Mouse (Mus musculus): ENCODE results near the gene Grk6. TPM values are rescaled to one million over a fixed set of nuclear protein-coding genes. Genes with fewer than 3 reads are reported as not detected.
A peak's percentile ranks its signal among the peaks of the same experiment; 100 is the strongest.

Gene Grk6
- total and polyA plus RNA-seq, 3 experiments = 27.5 to 53.9 (median 46.0) TPM

DNA sequence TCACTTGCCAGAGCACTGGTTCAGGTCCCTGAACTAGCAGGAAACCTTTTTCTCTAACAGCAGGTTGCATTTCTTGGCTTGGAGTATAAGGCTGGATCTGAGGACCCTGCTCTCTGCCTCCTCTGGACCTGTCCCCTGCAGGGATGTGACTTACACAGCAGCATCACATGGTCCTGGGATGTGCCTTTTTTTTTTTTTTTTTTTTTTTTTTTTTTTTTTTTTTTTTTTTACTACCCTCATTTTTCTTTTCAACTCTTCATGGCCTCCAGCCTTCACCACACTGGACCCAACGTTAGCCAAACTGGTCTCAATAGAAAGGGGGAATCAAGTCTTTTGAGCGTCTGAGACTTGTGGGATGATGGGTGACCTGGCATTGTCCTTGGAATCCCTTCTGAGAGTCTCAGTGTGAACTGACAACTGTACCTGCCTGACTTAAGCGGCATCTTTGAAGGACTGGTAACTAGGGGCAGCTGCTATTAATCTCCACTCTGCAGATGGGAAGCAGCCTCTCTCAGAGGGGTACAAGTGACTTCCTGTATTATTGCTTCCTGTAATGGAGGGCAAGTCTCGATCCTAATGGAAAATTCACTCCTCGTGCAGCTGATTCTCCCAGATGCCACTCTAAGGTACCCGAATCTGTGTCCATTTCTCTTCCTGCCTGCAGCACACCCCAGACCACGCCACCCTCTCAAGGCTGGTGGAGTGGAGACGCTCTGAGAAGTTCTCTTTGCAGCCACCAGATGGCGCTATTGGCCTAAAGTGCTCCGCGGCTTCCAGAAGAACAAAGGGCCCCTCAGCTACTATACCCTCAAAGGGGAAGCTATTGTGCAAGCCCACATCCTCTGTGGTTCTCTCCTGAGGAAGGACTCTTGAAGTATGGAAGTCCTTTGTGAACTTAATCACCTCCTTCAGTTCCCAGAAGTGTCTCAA, 39.8 kb upstream of the Grk6 start:
- ATAC-seq (ENCODE audit: extremely low read depth, insufficient number of reproducible peaks, low FRiP score, poor library complexity, severe bottlenecking) = no peak
- peaks cover 7% of the 10 kb centered on the region for H3K4me1 ChIP-seq (ENCODE audit: insufficient read depth, low read depth, low read length)
- H3K36me3 ChIP-seq (replicated peaks) = no peaks in the 10 kb centered on the region
- peaks cover 8% of the 10 kb centered on the region for H3K9me3 ChIP-seq (replicated peaks)
- no peak overlapping the region for H3K4me3 ChIP-seq (ENCODE audit: low read depth, low read length)
- DNase-seq (ENCODE audit: low spot score) = peak; percentile 47
- peak; percentile 77 for TF ChIP-seq CTCF (IDR thresholded peaks at IDR 0.05; ENCODE audit: low read depth, low read length)
- no peak for TF ChIP-seq GATA2 (IDR thresholded peaks at IDR 0.05; ENCODE audit: borderline replicate concordance, low read depth, low read length)
- H3K27me3 ChIP-seq (ENCODE audit: insufficient read depth, low read length) = peaks cover 82% of the 10 kb centered on the region

- H3K4me3 ChIP-seq (ENCODE audit: low read depth, low read length) = no peak overlapping the region
- ATAC-seq (ENCODE audit: extremely low read depth, insufficient number of reproducible peaks, low FRiP score, poor library complexity, severe bottlenecking) = no peak
Measured at GRCm38 (mm10) chr13:55405783-55406390, 39.0 kb upstream of the Grk6 start.

DNA sequence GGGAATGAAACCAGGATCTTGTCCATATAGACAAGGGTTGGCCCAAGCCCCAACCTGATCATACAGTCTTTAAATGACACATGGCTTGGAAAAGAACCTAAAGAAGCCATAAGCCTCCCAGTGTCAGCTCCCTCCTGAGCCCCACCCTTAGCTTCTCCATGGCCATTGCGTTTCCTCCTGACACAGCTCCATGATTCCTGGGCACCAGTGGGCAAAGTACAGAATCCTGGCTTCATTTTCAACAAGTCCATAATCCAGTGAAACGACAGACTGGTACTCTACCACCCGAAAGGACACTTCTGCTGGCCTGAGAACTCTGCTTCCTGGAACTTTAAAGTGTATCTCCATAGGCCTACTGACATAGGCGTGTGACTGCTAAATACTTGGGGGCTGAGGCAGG, 37.5 kb upstream of the Grk6 start:
- no peak for TF ChIP-seq CTCF (IDR thresholded peaks at IDR 0.05; ENCODE audit: low read depth, low read length)
- Histone ChIP-seq H3K9me3 (replicated peaks) (peaks cover 8% of the 10 kb centered on the region), H3K4me1 (ENCODE audit: insufficient read depth, low read depth, low read length) (peaks cover 11% of the 10 kb centered on the region), H3K27me3 (ENCODE audit: insufficient read depth, low read length) (peaks cover 75% of the 10 kb centered on the region), H3K4me3 (ENCODE audit: low read depth, low read length) (no peak overlapping the region), H3K36me3 (replicated peaks) (no peaks in the 10 kb centered on the region)
- DNase-seq (ENCODE audit: low spot score) (no peak), ATAC-seq (ENCODE audit: extremely low read depth, insufficient number of reproducible peaks, low FRiP score, poor library complexity, severe bottlenecking) (no peak)

More at GRCm38 (mm10) chr13:55405783-55406390, 39.0 kb upstream of the Grk6 start:
- TF ChIP-seq POLR2AphosphoS5 (IDR thresholded peaks at IDR 0.05; ENCODE audit: insufficient replicate concordance, low read depth, low read length) (no peak), TAL1 (conservative IDR thresholded peaks at IDR 0.05; ENCODE audit: low read depth, low read length) (no peak), CTCF (IDR thresholded peaks at IDR 0.05; ENCODE audit: low read depth, low read length) (no peak), GATA2 (IDR thresholded peaks at IDR 0.05; ENCODE audit: borderline replicate concordance, low read depth, low read length) (no peak), GATA1 (IDR thresholded peaks at IDR 0.05; ENCODE audit: borderline replicate concordance, low read length) (no peak)
- DNase-seq (ENCODE audit: low spot score) = no peak
- Histone ChIP-seq H3K4me1 (ENCODE audit: insufficient read depth, low read depth, low read length) (peaks cover 7% of the 10 kb centered on the region), H3K9me3 (replicated peaks) (peaks cover 8% of the 10 kb centered on the region), H3K27me3 (ENCODE audit: insufficient read depth, low read length) (peaks cover 77% of the 10 kb centered on the region), H3K36me3 (replicated peaks) (no peaks in the 10 kb centered on the region)

- DNase-seq (ENCODE audit: low spot score) (no peak), ATAC-seq (ENCODE audit: extremely low read depth, insufficient number of reproducible peaks, low FRiP score, poor library complexity, severe bottlenecking) (no peak)
- no peak overlapping the region for H3K4me3 ChIP-seq (ENCODE audit: low read depth, low read length)
- no peaks in the 10 kb centered on the region for H3K36me3 ChIP-seq (replicated peaks)
- H3K4me1 ChIP-seq (ENCODE audit: insufficient read depth, low read depth, low read length) = peaks cover 23% of the 10 kb centered on the region
- TF ChIP-seq POLR2AphosphoS5 (IDR thresholded peaks at IDR 0.05; ENCODE audit: insufficient replicate concordance, low read depth, low read length) (no peak), CTCF (IDR thresholded peaks at IDR 0.05; ENCODE audit: low read depth, low read length) (no peak), GATA1 (IDR thresholded peaks at IDR 0.05; ENCODE audit: borderline replicate concordance, low read length) (no peak)
- peaks cover 8% of the 10 kb centered on the region for H3K9me3 ChIP-seq (replicated peaks)
- peaks cover 68% of the 10 kb centered on the region for H3K27me3 ChIP-seq (ENCODE audit: insufficient read depth, low read length)
Measured at GRCm38 (mm10) chr13:55408546-55409120, 36.2 kb upstream of the Grk6 start.

GRCm38 (mm10) chr13:55411826-55412225, 33.0 kb upstream of the Grk6 start:
- peaks cover 55% of the 10 kb centered on the region for H3K27me3 ChIP-seq (ENCODE audit: insufficient read depth, low read length)
- no peak overlapping the region for H3K4me3 ChIP-seq (ENCODE audit: low read depth, low read length)
- H3K9me3 ChIP-seq (replicated peaks) = peaks cover 5% of the 10 kb centered on the region
- no peak for ATAC-seq (ENCODE audit: extremely low read depth, insufficient number of reproducible peaks, low FRiP score, poor library complexity, severe bottlenecking)
- H3K36me3 ChIP-seq (replicated peaks) = no peaks in the 10 kb centered on the region
- no peak for DNase-seq (ENCODE audit: low spot score)
- H3K4me1 ChIP-seq (ENCODE audit: insufficient read depth, low read depth, low read length) = peaks cover 25% of the 10 kb centered on the region
- TF ChIP-seq CTCF (IDR thresholded peaks at IDR 0.05; ENCODE audit: low read depth, low read length) = no peak
- no peak for TF ChIP-seq TAL1 (conservative IDR thresholded peaks at IDR 0.05; ENCODE audit: low read depth, low read length)
- TF ChIP-seq GATA2 (IDR thresholded peaks at IDR 0.05; ENCODE audit: borderline replicate concordance, low read depth, low read length) = no peak
- no peak for TF ChIP-seq GATA1 (IDR thresholded peaks at IDR 0.05; ENCODE audit: borderline replicate concordance, low read length)

DNA sequence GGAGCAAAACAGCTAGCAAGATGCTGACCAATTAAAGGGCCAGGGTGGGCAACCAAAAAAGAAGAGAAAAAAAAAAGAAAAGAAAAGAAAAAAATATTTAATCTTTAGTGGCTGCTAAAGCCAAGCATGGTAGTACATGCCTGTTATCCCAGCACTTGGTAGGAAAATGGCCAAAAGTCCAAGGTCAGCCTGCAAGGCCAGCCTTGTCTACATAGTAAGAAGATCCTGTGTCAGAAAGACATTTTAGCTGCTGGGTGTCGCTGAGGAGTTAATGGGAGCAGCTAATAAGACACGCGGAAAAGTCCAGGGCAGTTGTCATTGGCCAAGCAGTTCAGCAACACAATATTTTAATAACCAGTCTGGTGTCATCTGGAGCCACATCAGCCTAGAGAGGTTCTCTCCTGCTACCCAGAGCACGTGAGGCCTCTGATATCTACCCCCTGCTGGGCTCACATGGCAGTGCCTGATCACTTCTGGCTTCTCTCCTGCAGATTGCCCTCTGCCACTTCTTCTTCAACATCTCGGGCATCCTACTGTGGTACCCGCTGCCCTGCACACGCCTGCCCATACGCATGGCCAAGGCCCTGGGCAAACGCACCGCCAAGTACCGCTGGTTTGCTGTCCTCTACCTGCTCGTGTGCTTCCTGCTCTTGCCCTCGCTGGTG, 32.1 kb upstream of the Grk6 start:
- no peak for TF ChIP-seq GATA2 (IDR thresholded peaks at IDR 0.05; ENCODE audit: borderline replicate concordance, low read depth, low read length)
- no peak for TF ChIP-seq CTCF (IDR thresholded peaks at IDR 0.05; ENCODE audit: low read depth, low read length)
- no peak for TF ChIP-seq TAL1 (conservative IDR thresholded peaks at IDR 0.05; ENCODE audit: low read depth, low read length)
- TF ChIP-seq POLR2AphosphoS5 (IDR thresholded peaks at IDR 0.05; ENCODE audit: insufficient replicate concordance, low read depth, low read length) = no peak
- no peak for TF ChIP-seq GATA1 (IDR thresholded peaks at IDR 0.05; ENCODE audit: borderline replicate concordance, low read length)
- Histone ChIP-seq H3K9me3 (replicated peaks) (peaks cover 5% of the 10 kb centered on the region), H3K36me3 (replicated peaks) (no peaks in the 10 kb centered on the region), H3K27me3 (ENCODE audit: insufficient read depth, low read length) (peaks cover 46% of the 10 kb centered on the region), H3K4me3 (ENCODE audit: low read depth, low read length) (peak overlapping the region; percentile 44; the same call in 1 of the 2 replicates), H3K4me1 (ENCODE audit: insufficient read depth, low read depth, low read length) (peaks cover 25% of the 10 kb centered on the region)
- DNase-seq (ENCODE audit: low spot score) (peak; percentile 20), ATAC-seq (ENCODE audit: extremely low read depth, insufficient number of reproducible peaks, low FRiP score, poor library complexity, severe bottlenecking) (no peak)
